Mouse (Mus musculus) neural tube, embryonic 14.5 days (tissue): ENCODE measurements at regions not wholly inside any gene's neighbourhood (a gene's known extent, or its start where the extent isn't known, plus 50 kb on each side); places are given as distances from the start of the nearest gene placed in this dataset.

Source experiments
- ATAC-seq: fragments of 200-750 bp; cut with Nextera tagmentation; 2 replicates; pipeline ENCODE4 v1.8.0; 2017; ENCODE audit warnings: low read depth, mild to moderate bottlenecking, moderate TSS enrichment, moderate library complexity
- H3K27ac ChIP-seq: fragments of 300-500 bp; sonication (generic); 2 replicates; pipeline ENCODE4 v1.5.1; 2014; ENCODE audit warnings: low read depth, mild to moderate bottlenecking, control low read depth, low read length, moderate library complexity, mixed read lengths
- H3K27me3 ChIP-seq: fragments of 300-500 bp; sonication (generic); 2 replicates; pipeline ENCODE4 v1.6.1; 2014; ENCODE audit warnings: low read length; ENCODE audit not compliant: control insufficient read depth, insufficient read depth
- H3K36me3 ChIP-seq: fragments of 300-500 bp; sonication (generic); 2 replicates; pipeline ENCODE4 v1.6.1; 2014; ENCODE audit warnings: low read length, mixed read lengths; ENCODE audit not compliant: control insufficient read depth, insufficient read depth
- H3K4me1 ChIP-seq: fragments of 300-500 bp; sonication (generic); 2 replicates; pipeline ENCODE4 v1.6.1; 2014; ENCODE audit warnings: low read length; ENCODE audit not compliant: control insufficient read depth, insufficient read depth
- H3K4me2 ChIP-seq: fragments of 300-500 bp; sonication (generic); 2 replicates; pipeline ENCODE4 v1.6.1; 2014; ENCODE audit warnings: mild to moderate bottlenecking, low read depth, low read length, control low read depth
- H3K4me3 ChIP-seq: fragments of 300-500 bp; sonication (generic); 2 replicates; pipeline ENCODE4 v1.5.1; 2014; ENCODE audit warnings: low read depth, low read length, control low read depth, mixed read lengths
- H3K9ac ChIP-seq: fragments of 300-500 bp; sonication (generic); replicated peaks from 2 replicates; pipeline ENCODE4 v1.6.1; 2014; ENCODE audit warnings: low read depth, mild to moderate bottlenecking, control low read depth, low read length, mixed read lengths
- H3K9me3 ChIP-seq: fragments of 300-500 bp; sonication (generic); 2 replicates; pipeline ENCODE4 v1.6.1; 2016; ENCODE audit warnings: low read length; ENCODE audit not compliant: control insufficient read depth
- WGBS: fragments of 180-500 bp; shearing (Covaris S2); extraction: QIAGEN DNeasy Blood & Tissue Kit; methylation state at CpG from one replicate; pipeline ENCODE4 v1.1.7; 2014; 5-methylcytosine and 5-hydroxymethylcytosine counted together

DNA sequence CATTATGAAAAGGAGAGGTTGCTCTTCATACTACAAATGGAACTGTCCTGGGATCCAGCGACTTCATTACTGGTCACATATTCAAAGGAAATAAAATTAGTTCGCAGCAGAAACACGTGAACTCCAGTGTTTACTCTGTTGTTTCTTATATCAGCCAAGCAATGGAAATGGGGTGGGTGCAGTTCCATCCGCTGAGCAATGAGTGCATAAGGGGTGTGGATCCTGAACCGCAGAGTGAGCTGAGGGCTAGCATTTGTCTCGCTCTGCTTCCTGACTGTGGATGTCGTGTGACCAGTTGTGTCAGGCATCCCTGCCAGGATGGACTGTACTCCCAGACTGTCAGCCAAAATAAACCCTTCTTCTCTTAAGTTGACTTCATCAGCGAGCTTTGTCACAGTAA lies 80.0 kb upstream of the Smad1 start:
- no peaks in the 10 kb centered on the region for H3K36me3 ChIP-seq
- H3K4me1 ChIP-seq: no peaks in the 10 kb centered on the region
- H3K27me3 ChIP-seq: no peaks in the 10 kb centered on the region
- H3K9ac ChIP-seq: no peak overlapping the region
- H3K4me3 ChIP-seq: no peak overlapping the region
- no peaks in the 10 kb centered on the region for H3K9me3 ChIP-seq
- ATAC-seq: no peak
- no peak overlapping the region for H3K27ac ChIP-seq
- H3K4me2 ChIP-seq: no peak overlapping the region
- WGBS: 90% methylated on average over 8 of the region's 8 CpGs

DNA sequence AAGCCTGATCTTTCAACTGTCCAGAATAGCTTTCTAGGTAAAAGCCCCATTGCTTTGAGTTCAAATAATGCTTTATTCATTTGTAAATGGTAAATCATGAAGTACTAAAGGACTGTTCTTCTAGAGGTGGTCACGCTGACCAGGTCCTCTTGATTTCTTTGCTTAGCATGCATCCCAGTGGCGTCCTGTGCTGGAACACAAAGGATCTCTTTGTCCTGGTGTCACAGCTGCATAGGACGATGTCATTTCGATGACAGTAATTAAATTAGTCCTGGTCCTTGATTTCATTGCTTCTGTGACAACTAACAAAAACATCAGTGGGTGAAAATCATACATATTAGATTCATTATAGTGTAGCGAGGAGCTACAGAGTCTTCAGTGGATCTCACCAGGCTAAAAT lies 76.7 kb upstream of the Smad1 start:
- Histone ChIP-seq H3K27me3 (no peaks in the 10 kb centered on the region), H3K36me3 (no peaks in the 10 kb centered on the region), H3K4me3 (no peak overlapping the region), H3K4me1 (no peaks in the 10 kb centered on the region), H3K4me2 (no peak overlapping the region), H3K27ac (no peak overlapping the region), H3K9me3 (no peaks in the 10 kb centered on the region), H3K9ac (no peak overlapping the region)
- 32% methylated on average over 5 of the region's 5 CpGs for WGBS
- no peak for ATAC-seq

DNA sequence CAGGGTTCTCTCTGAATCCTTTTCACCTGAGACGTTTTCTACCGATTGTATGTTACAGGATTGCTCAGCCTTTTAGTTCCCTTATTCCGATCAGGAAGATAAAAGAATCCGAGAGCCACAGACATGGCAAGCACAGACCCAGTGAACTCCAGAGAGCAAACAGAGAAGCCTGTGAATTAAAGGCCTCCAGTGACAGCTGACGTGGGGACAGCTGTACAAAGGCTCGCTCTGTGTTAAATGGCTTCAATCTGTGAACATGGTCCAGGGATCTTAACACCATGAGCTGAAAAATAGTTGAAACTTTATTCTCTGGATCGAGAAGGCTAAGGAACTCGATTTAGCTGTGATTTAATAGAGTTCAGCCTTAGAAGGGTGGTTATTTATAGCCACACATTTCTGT lies 75.4 kb upstream of the Smad1 start:
- H3K36me3 ChIP-seq: no peaks in the 10 kb centered on the region
- H3K27me3 ChIP-seq: no peaks in the 10 kb centered on the region
- H3K4me3 ChIP-seq: no peak overlapping the region
- no peak for ATAC-seq
- no peaks in the 10 kb centered on the region for H3K9me3 ChIP-seq
- no peak overlapping the region for H3K4me2 ChIP-seq
- 63% methylated on average over 8 of the region's 8 CpGs for WGBS
- H3K27ac ChIP-seq: no peak overlapping the region
- H3K4me1 ChIP-seq: no peaks in the 10 kb centered on the region
- H3K9ac ChIP-seq: no peak overlapping the region

GRCm38 (mm10) chr8:79452101-79452500 lies 52.8 kb upstream of the Smad1 start:
- H3K4me3 ChIP-seq: no peak overlapping the region
- H3K27me3 ChIP-seq: no peaks in the 10 kb centered on the region
- H3K9ac ChIP-seq: no peak overlapping the region
- no peaks in the 10 kb centered on the region for H3K9me3 ChIP-seq
- H3K4me2 ChIP-seq: no peak overlapping the region
- H3K36me3 ChIP-seq: no peaks in the 10 kb centered on the region
- no peaks in the 10 kb centered on the region for H3K4me1 ChIP-seq
- ATAC-seq: no peak
- no peak overlapping the region for H3K27ac ChIP-seq

DNA sequence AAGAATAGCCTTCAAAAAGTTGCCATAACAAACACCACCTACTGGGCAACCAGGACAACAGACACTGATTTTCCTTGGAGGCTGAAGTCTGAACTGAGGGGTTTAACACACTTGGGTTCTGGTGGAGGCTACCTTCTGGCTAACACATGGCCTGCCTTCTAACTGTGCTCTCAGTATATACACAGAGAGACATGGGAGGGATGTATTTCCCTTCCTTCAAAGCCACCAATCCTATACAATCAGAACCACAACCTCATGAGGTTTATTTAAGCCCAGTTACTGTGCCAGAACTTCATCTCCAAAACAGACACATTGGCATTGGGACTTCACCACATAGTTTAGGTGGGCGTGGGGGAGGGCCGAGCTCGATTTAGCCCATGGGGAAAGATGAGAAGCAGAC lies 50.1 kb upstream of the Smad1 start:
- H3K27ac ChIP-seq: no peak overlapping the region

More for the DNA sequence above, 50.1 kb upstream of the Smad1 start:
- H3K4me1 ChIP-seq: no peaks in the 10 kb centered on the region
- H3K4me2 ChIP-seq: no peak overlapping the region
- H3K4me3 ChIP-seq: no peak overlapping the region
- no peaks in the 10 kb centered on the region for H3K27me3 ChIP-seq
- H3K9ac ChIP-seq: no peak overlapping the region
- 85% methylated on average over 3 of the region's 3 CpGs for WGBS
- no peaks in the 10 kb centered on the region for H3K9me3 ChIP-seq
- no peak for ATAC-seq
- H3K36me3 ChIP-seq: no peaks in the 10 kb centered on the region
